Mouse (Mus musculus): Measurements from ENCODE around the gene Jakmip3. TPM values are rescaled to one million over a fixed set of nuclear protein-coding genes. Genes with fewer than 3 reads are reported as not detected.

Jakmip3 gene
- polyA plus RNA-seq, 1 experiment from 2014 or later = 5.5 TPM

DNA sequence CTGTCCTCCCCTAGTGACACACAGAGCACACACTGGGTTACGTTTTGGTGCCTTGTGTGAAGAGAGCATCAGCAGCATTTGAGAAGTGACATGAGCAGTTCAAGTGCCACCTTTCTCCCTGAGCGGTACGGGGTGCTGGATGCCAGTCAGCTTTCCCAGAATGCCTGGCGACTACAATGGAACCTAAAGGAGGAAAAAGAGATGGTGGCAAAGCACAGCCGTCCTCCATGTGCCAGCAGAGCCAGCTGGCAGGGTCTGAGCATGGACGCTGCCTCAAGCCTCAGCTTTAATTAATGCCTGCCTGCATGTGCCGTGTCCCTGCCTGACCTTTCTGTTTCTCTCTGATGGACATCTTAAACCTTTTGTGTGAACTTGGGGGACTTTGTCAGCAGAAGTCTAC lies 15.3 kb downstream of the Jakmip3 start:
- ATAC-seq (ENCODE audit: low FRiP score, low read depth) = no peak

GRCm38 (mm10) chr7:138957106-138957505 lies 16.6 kb downstream of the Jakmip3 start:
- H3K4me3 ChIP-seq = no peak overlapping the region
- H3K36me3 ChIP-seq = no peaks in the 10 kb centered on the region
- no peak overlapping the region for H3K4me2 ChIP-seq (replicated peaks)
- no peaks in the 10 kb centered on the region for H3K27me3 ChIP-seq (replicated peaks)
- no peak for ATAC-seq (ENCODE audit: low FRiP score, low read depth)
- no peak overlapping the region for H3K9ac ChIP-seq
- H3K4me1 ChIP-seq = no peaks in the 10 kb centered on the region
- H3K9me3 ChIP-seq = no peaks in the 10 kb centered on the region
- 78% methylated on average over 6 of the region's 6 CpGs for WGBS
- no peak overlapping the region for H3K27ac ChIP-seq

More for the DNA sequence above, 15.3 kb downstream of the Jakmip3 start:
- Histone ChIP-seq H3K4me3 (no peak overlapping the region), H3K36me3 (no peaks in the 10 kb centered on the region), H3K4me1 (no peaks in the 10 kb centered on the region), H3K27ac (no peak overlapping the region), H3K4me2 (replicated peaks) (no peak overlapping the region), H3K27me3 (replicated peaks) (no peaks in the 10 kb centered on the region), H3K9me3 (no peaks in the 10 kb centered on the region), H3K9ac (no peak overlapping the region)
- 90% methylated on average over 7 of the region's 7 CpGs for WGBS

GRCm38 (mm10) chr7:138959747-138960146 lies 19.2 kb downstream of the Jakmip3 start:
- Histone ChIP-seq H3K36me3 (no peaks in the 10 kb centered on the region), H3K9ac (no peak overlapping the region), H3K27me3 (replicated peaks) (no peaks in the 10 kb centered on the region), H3K27ac (no peak overlapping the region), H3K4me1 (no peaks in the 10 kb centered on the region), H3K4me2 (replicated peaks) (no peak overlapping the region), H3K9me3 (no peaks in the 10 kb centered on the region), H3K4me3 (no peak overlapping the region)
- WGBS = 82% methylated on average over 5 of the region's 5 CpGs
- ATAC-seq (ENCODE audit: low FRiP score, low read depth) = no peak

DNA sequence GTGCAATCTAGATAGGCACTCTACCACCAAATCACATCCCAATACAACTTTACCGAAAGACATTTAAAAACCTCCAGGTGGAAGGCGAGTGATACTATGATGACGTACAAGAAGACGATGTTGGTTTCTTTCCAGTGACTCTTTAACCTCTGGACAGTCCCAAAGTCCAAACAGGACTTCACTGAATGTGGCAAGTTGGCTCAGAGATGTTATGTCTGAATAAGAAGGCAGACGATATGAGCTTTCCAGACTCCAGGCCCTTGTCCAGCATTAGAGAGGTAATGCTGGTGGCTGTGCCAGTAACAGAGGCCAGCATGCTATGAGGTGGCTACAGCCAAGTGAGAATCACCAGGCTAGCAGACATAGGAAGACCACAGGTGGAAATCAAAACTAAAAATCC lies 23.2 kb downstream of the Jakmip3 start:
- H3K36me3 ChIP-seq = no peaks in the 10 kb centered on the region
- no peak overlapping the region for H3K4me3 ChIP-seq
- H3K27ac ChIP-seq = no peak overlapping the region
- ATAC-seq (ENCODE audit: low FRiP score, low read depth) = no peak
- H3K4me2 ChIP-seq (replicated peaks) = no peak overlapping the region
- H3K9me3 ChIP-seq = no peaks in the 10 kb centered on the region
- no peak overlapping the region for H3K9ac ChIP-seq
- no peaks in the 10 kb centered on the region for H3K27me3 ChIP-seq (replicated peaks)
- H3K4me1 ChIP-seq = no peaks in the 10 kb centered on the region
- WGBS = 92% methylated on average over 5 of the region's 5 CpGs

- 71% methylated on average over 13 of the region's 13 CpGs for WGBS
- H3K4me2 ChIP-seq (replicated peaks) = no peak overlapping the region
Observed at GRCm38 (mm10) chr7:138968010-138968620, 27.6 kb downstream of the Jakmip3 start.

DNA sequence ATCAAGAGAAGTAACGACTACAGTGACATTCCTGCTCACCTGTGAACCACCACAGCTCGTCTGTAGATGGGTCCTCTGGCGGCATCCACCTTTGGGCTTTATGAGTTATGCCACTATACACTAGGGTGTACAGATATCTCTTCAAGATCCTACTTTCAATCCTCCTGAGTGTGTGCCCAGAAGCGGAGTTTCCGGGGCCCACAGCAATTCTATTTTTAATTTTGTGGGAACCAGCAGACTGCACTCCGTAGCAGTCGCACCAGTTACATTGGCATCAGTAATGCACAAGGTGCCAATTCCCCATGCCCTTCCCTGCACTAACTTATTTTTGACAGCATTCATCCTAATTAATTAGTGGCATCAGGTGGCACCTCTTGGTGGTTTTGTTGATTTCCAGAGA lies 37.0 kb downstream of the Jakmip3 start:
- no peaks in the 10 kb centered on the region for H3K4me1 ChIP-seq
- H3K9ac ChIP-seq = no peak overlapping the region
- ATAC-seq (ENCODE audit: low FRiP score, low read depth) = no peak
- no peaks in the 10 kb centered on the region for H3K9me3 ChIP-seq
- H3K4me3 ChIP-seq = no peak overlapping the region
- no peaks in the 10 kb centered on the region for H3K36me3 ChIP-seq
- no peak overlapping the region for H3K27ac ChIP-seq
- no peak overlapping the region for H3K4me2 ChIP-seq (replicated peaks)
- WGBS = 87% methylated on average over 7 of the region's 7 CpGs
- H3K27me3 ChIP-seq (replicated peaks) = no peaks in the 10 kb centered on the region

More at GRCm38 (mm10) chr7:138968010-138968620, 27.6 kb downstream of the Jakmip3 start:
- no peak for ATAC-seq (ENCODE audit: low FRiP score, low read depth)
- H3K27ac ChIP-seq = no peak overlapping the region
- no peaks in the 10 kb centered on the region for H3K4me1 ChIP-seq
- H3K36me3 ChIP-seq = no peaks in the 10 kb centered on the region
- no peaks in the 10 kb centered on the region for H3K27me3 ChIP-seq (replicated peaks)
- H3K4me3 ChIP-seq = no peak overlapping the region
- H3K9ac ChIP-seq = no peak overlapping the region
- H3K9me3 ChIP-seq = no peaks in the 10 kb centered on the region

- Histone ChIP-seq H3K27ac (no peak overlapping the region), H3K4me3 (no peak overlapping the region), H3K9me3 (no peaks in the 10 kb centered on the region), H3K36me3 (no peaks in the 10 kb centered on the region), H3K9ac (no peak overlapping the region), H3K4me1 (peaks cover 8% of the 10 kb centered on the region; the same call in 1 of the 2 replicates), H3K4me2 (replicated peaks) (no peak overlapping the region), H3K27me3 (replicated peaks) (peaks cover 3% of the 10 kb centered on the region)
- ATAC-seq (ENCODE audit: low FRiP score, low read depth) = no peak
- WGBS = 86% methylated on average over 6 of the region's 6 CpGs
Observed at GRCm38 (mm10) chr7:138984576-138984975, 44.0 kb downstream of the Jakmip3 start.

DNA sequence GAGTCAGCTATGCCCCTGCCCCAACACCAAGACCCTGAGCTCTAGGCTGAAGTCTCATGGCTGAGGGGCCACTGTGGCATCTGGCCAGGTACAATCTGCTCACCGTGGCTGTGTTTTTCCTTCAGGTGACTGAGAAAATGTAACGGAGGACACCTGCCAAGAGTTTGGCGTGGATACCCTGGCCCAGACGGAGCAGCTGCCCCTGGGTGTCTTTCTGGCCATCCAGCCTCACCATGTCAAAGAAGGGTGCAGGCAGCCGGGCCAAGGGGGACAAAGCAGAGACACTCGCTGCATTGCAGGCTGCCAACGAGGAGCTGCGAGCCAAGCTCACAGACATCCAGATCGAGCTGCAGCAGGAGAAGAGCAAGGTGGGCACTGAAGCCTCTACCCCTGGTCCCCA lies 48.6 kb downstream of the Jakmip3 start:
- ATAC-seq (ENCODE audit: low FRiP score, low read depth) = no peak
- Histone ChIP-seq H3K36me3 (no peaks in the 10 kb centered on the region), H3K9me3 (no peaks in the 10 kb centered on the region), H3K9ac (no peak overlapping the region), H3K4me1 (peaks cover 8% of the 10 kb centered on the region; the same call in 1 of the 2 replicates), H3K27ac (no peak overlapping the region), H3K4me2 (replicated peaks) (no peak overlapping the region), H3K27me3 (replicated peaks) (peaks cover 3% of the 10 kb centered on the region), H3K4me3 (no peak overlapping the region)
- 85% methylated on average over 9 of the region's 9 CpGs for WGBS

DNA sequence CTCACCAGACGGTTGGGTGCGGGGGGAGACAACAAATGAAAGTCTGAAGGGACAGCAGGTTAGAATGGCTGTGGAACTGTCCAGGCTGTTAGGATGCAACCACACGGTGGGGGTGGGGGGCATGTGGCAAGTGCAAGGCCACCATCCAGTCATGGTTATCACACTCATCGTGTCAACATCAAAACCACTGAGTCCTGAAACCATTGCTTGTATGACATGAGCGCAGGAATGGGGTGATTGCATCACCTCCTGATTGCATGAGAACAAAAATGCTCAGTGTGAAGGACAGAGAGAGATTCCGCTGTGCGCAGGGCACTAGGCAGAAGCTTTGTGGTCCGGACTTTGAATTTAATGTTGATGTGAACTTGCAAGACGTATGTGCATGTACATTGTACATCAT lies 62.2 kb downstream of the Jakmip3 start:
- Histone ChIP-seq H3K4me2 (replicated peaks) (no peak overlapping the region), H3K36me3 (no peaks in the 10 kb centered on the region), H3K4me3 (no peak overlapping the region), H3K9me3 (no peaks in the 10 kb centered on the region), H3K4me1 (0 out of 2 replicates have a peak, but pooled peaks cover 3% of the 10 kb centered on the region), H3K9ac (no peak overlapping the region), H3K27ac (no peak overlapping the region), H3K27me3 (replicated peaks) (no peaks in the 10 kb centered on the region)
- ATAC-seq (ENCODE audit: low FRiP score, low read depth) = no peak
- WGBS = 92% methylated on average over 9 of the region's 9 CpGs

- 79% methylated on average over 9 of the region's 9 CpGs for WGBS
- Histone ChIP-seq H3K4me2 (replicated peaks) (no peak overlapping the region), H3K27ac (no peak overlapping the region), H3K4me3 (no peak overlapping the region), H3K9ac (no peak overlapping the region), H3K9me3 (no peaks in the 10 kb centered on the region), H3K27me3 (replicated peaks) (no peaks in the 10 kb centered on the region), H3K36me3 (no peaks in the 10 kb centered on the region), H3K4me1 (no peaks in the 10 kb centered on the region)
- no peak for ATAC-seq (ENCODE audit: low FRiP score, low read depth)
Observed at GRCm38 (mm10) chr7:139003250-139003649, 62.7 kb downstream of the Jakmip3 start.

GRCm38 (mm10) chr7:139009786-139010502 lies 69.4 kb downstream of the Jakmip3 start:
- no peaks in the 10 kb centered on the region for H3K9me3 ChIP-seq
- no peaks in the 10 kb centered on the region for H3K27me3 ChIP-seq (replicated peaks)
- ATAC-seq (ENCODE audit: low FRiP score, low read depth) = no peak
- WGBS = 71% methylated on average over 7 of the region's 7 CpGs
- H3K9ac ChIP-seq = no peak overlapping the region
- H3K27ac ChIP-seq = no peak overlapping the region
- H3K36me3 ChIP-seq = no peaks in the 10 kb centered on the region
- H3K4me1 ChIP-seq = no peaks in the 10 kb centered on the region
- no peak overlapping the region for H3K4me3 ChIP-seq
- H3K4me2 ChIP-seq (replicated peaks) = no peak overlapping the region

DNA sequence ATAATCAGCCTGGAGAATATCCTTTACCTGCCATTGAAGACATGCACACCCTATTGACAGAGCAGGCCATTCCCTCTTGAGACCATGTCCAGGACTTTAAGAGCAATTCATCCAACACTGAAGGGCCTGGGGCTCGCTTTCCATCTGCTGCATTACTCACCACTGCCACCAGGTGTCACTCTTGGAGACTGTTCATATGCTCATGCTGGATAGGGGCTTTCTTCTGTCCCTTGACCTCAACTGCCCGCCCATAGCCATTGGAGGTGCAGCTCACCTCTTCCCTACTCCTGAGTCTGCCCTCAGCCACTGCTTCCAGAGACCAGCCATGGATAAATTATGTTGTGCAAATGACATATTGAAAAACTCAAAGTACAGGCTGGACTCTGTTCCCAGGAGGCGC lies 70.5 kb downstream of the Jakmip3 start:
- Histone ChIP-seq H3K4me2 (replicated peaks) (no peak overlapping the region), H3K27ac (no peak overlapping the region), H3K4me1 (no peaks in the 10 kb centered on the region), H3K27me3 (replicated peaks) (no peaks in the 10 kb centered on the region), H3K9ac (no peak overlapping the region), H3K9me3 (no peaks in the 10 kb centered on the region), H3K36me3 (no peaks in the 10 kb centered on the region), H3K4me3 (no peak overlapping the region)
- WGBS = 40% methylated on average over 3 of the region's 3 CpGs
- no peak for ATAC-seq (ENCODE audit: low FRiP score, low read depth)

DNA sequence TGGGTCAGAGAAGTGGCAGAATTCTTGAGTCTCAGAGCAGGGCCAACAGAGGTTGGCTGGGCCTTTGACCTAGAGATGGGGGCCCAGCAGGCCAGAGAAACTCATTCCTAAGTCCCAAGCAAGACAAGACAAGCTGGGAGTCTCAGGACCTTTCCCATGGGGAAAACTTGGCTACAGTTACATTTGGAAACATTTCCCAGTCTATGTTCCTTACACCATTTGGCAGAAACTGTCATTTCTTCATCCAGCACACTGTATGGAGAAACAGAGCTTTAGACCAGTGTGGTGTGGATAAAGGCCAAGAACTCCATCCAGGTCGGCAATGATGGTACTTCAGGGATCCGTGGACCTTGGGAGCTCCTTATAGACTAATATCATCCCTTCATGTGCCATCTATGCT lies 71.1 kb downstream of the Jakmip3 start:
- Histone ChIP-seq H3K4me3 (no peak overlapping the region), H3K9me3 (no peaks in the 10 kb centered on the region), H3K36me3 (no peaks in the 10 kb centered on the region), H3K27me3 (replicated peaks) (no peaks in the 10 kb centered on the region), H3K27ac (no peak overlapping the region), H3K4me1 (no peaks in the 10 kb centered on the region), H3K9ac (no peak overlapping the region), H3K4me2 (replicated peaks) (no peak overlapping the region)
- 85% methylated on average over 2 of the region's 2 CpGs for WGBS
- ATAC-seq (ENCODE audit: low FRiP score, low read depth) = no peak
